Mouse (Mus musculus) adrenal gland, postnatal 0 days (tissue): Measurements from ENCODE around the gene Olfr667. TPM values are rescaled to one million over a fixed set of nuclear protein-coding genes. Genes with fewer than 3 reads are reported as not detected.

Experiments used
- polyA plus RNA-seq: library from polyadenylated mRNA; unstranded; fragments of >200 nt; fragmentation: Nextera tagmentation; extraction: Ambion mirVana; gene quantifications from 2 replicates; pipeline ENCODE4 v1.2.1, GENCODE M21; 2015

Olfr667 gene
- not detected in 2 replicates for polyA plus RNA-seq

GRCm38 (mm10) chr7:104921382-104921781 is at the start of gene Olfr667:
Gene Olfr667, minus strand, starts transcription at chr7:104921482.

GRCm38 (mm10) chr7:104962520-104962919 is 41.2 kb upstream of the Olfr667 start, which contains the start of gene Olfr670:
Gene Olfr670, minus strand, starts transcription at chr7:104962620.

GRCm38 (mm10) chr7:104933940-104934339 is 12.7 kb upstream of the Olfr667 start, which contains the start of gene Olfr669:
Gene Olfr669, plus strand, starts transcription at chr7:104934240.

GRCm38 (mm10) chr7:104927957-104928356 is 6.7 kb upstream of the Olfr667 start, which contains the start of gene Olfr668:
Gene Olfr668, minus strand, starts transcription at chr7:104928057.

GRCm38 (mm10) chr7:104895852-104896251 is 25.4 kb downstream of the Olfr667 start, which contains the start of gene Olfr666:
Gene Olfr666, minus strand, starts transcription at chr7:104895952.

GRCm38 (mm10) chr7:104877731-104878130 is 43.6 kb downstream of the Olfr667 start, which contains the start of gene Olfr665:
Gene Olfr665, plus strand, starts transcription at chr7:104878031.

Other genes with a start within 250 kb of the Olfr667 start
- gene Olfr661, start 235.0 kb downstream of the Olfr667 start, polyA plus RNA-seq: not detected in 2 replicates
- gene Usp17le, start 144.0 kb downstream of the Olfr667 start, polyA plus RNA-seq: not detected in 2 replicates
- gene Usp17lb, start 78.9 kb downstream of the Olfr667 start, polyA plus RNA-seq: not detected in 2 replicates
- not detected in 2 replicates for gene Usp17la, start 64.5 kb downstream of the Olfr667 start, polyA plus RNA-seq
- not detected in 2 replicates for gene Olfr665, start 43.5 kb downstream of the Olfr667 start, polyA plus RNA-seq
- not detected in 2 replicates for gene Olfr666, start 25.5 kb downstream of the Olfr667 start, polyA plus RNA-seq
- not detected in 2 replicates for gene Olfr668, start 6.6 kb upstream of the Olfr667 start, polyA plus RNA-seq
- not detected in 2 replicates for gene Olfr669, start 12.8 kb upstream of the Olfr667 start, polyA plus RNA-seq
- gene Olfr670, start 41.1 kb upstream of the Olfr667 start, polyA plus RNA-seq: not detected in 2 replicates
- not detected in 2 replicates for gene Olfr671, start 57.6 kb upstream of the Olfr667 start, polyA plus RNA-seq
- gene Olfr672, start 80.5 kb upstream of the Olfr667 start, polyA plus RNA-seq: not detected in 2 replicates
- not detected in 2 replicates for gene Olfr675, start 107.0 kb upstream of the Olfr667 start, polyA plus RNA-seq
- gene Olfr676, start 111.2 kb upstream of the Olfr667 start, polyA plus RNA-seq: not detected in 2 replicates
- not detected in 2 replicates for gene Olfr677, start 129.9 kb upstream of the Olfr667 start, polyA plus RNA-seq
- gene Olfr678, start 143.0 kb upstream of the Olfr667 start, polyA plus RNA-seq: not detected in 2 replicates
- not detected in 2 replicates for gene Olfr679, start 159.7 kb upstream of the Olfr667 start, polyA plus RNA-seq
- not detected in 2 replicates for gene Olfr680-ps1, start 171.3 kb upstream of the Olfr667 start, polyA plus RNA-seq
- not detected in 2 replicates for gene Olfr681, start 195.4 kb upstream of the Olfr667 start, polyA plus RNA-seq
- not detected in 2 replicates for gene Olfr683, start 225.5 kb upstream of the Olfr667 start, polyA plus RNA-seq
- not detected in 2 replicates for gene Olfr684, start 242.2 kb upstream of the Olfr667 start, polyA plus RNA-seq